8 mouse cellular contexts compared by ENCODE assay signal in genomic region chr7:133007343-133007742, GRCm38 (mm10).
DNase-seq lines count a peak whose midpoint lies in the region; ATAC-seq lines count a peak whose summit lies in the region.

No protein-coding gene starts in this region.

- no peaks in the 10 kb centered on the region for H3K27me3 ChIP-seq in forebrain, embryonic 10.5 days (ENCODE audit: poor library complexity, severe bottlenecking)
- no peaks in the 10 kb centered on the region for H3K27me3 ChIP-seq in forebrain, embryonic 13.5 days
- H3K27me3 ChIP-seq in intestine, embryonic 14.5 days (replicated peaks; ENCODE audit: control insufficient read depth, insufficient read depth, low read length), result no peaks in the 10 kb centered on the region
- H3K27me3 ChIP-seq in midbrain, embryonic 16.5 days (ENCODE audit: control insufficient read depth, insufficient read depth, low read depth, low read length), result no peaks in the 10 kb centered on the region

- DNase-seq in forebrain, embryonic 10.5 days (ENCODE audit: extremely low spot score, low spot score), result no peak
- peak; percentile 74 for DNase-seq in ovary, postnatal 36 days (ENCODE audit: low spot score)
- no peak for DNase-seq in ovary, postnatal 14 days (ENCODE audit: low spot score)
- no peak for DNase-seq in intestine, embryonic 14.5 days (ENCODE audit: low spot score)
- DNase-seq in urinary bladder, postnatal 36 days (ENCODE audit: low spot score in 2 of 2), result peak; percentile 55 to 61
- DNase-seq in spleen, postnatal 14 days (ENCODE audit: low spot score in 2 of 2), result no peak

- H3K4me2 ChIP-seq in forebrain, embryonic 13.5 days, result no peak overlapping the region
- no peak overlapping the region for H3K4me2 ChIP-seq in intestine, embryonic 14.5 days (ENCODE audit: low read length)
- no peak overlapping the region for H3K4me2 ChIP-seq in midbrain, embryonic 16.5 days (ENCODE audit: low read length)

- ATAC-seq in forebrain, embryonic 13.5 days, result no peak
- ATAC-seq in intestine, embryonic 14.5 days (replicated peaks; ENCODE audit: low FRiP score, low TSS enrichment, low read depth), result peak; percentile 42
- ATAC-seq in midbrain, embryonic 16.5 days, result no peak

- peaks cover 65% of the 10 kb centered on the region for H3K36me3 ChIP-seq in forebrain, embryonic 10.5 days (replicated peaks)
- H3K36me3 ChIP-seq in forebrain, embryonic 13.5 days (ENCODE audit: poor library complexity, severe bottlenecking), result peaks cover 8% of the 10 kb centered on the region; the same call in 1 of the 2 replicates
- H3K36me3 ChIP-seq in intestine, embryonic 14.5 days (ENCODE audit: control insufficient read depth, insufficient read depth, low read length), result peaks cover 22% of the 10 kb centered on the region; the same call in 1 of the 2 replicates
- H3K36me3 ChIP-seq in midbrain, embryonic 16.5 days (ENCODE audit: control insufficient read depth, insufficient read depth, low read length), result no peaks in the 10 kb centered on the region

- H3K27ac ChIP-seq in forebrain, embryonic 10.5 days, result 0 out of 2 replicates have a peak overlapping the region, but pooled peaks have one; percentile 0
- H3K27ac ChIP-seq in forebrain, embryonic 13.5 days, result no peak overlapping the region
- peak overlapping the region; percentile 59 for H3K27ac ChIP-seq in intestine, embryonic 14.5 days (ENCODE audit: low read depth)
- no peak overlapping the region for H3K27ac ChIP-seq in midbrain, embryonic 16.5 days (ENCODE audit: low read length)

- 87% methylated on average over 11 of the region's 11 CpGs for WGBS in forebrain, embryonic 10.5 days
- WGBS in forebrain, embryonic 13.5 days, result 77% methylated on average over 11 of the region's 11 CpGs
- 60% methylated on average over 11 of the region's 11 CpGs for WGBS in intestine, embryonic 14.5 days
- 80% methylated on average over 11 of the region's 11 CpGs for WGBS in midbrain, embryonic 16.5 days

- no peak overlapping the region for H3K9ac ChIP-seq in forebrain, embryonic 13.5 days
- 0 out of 2 replicates have a peak overlapping the region, but pooled peaks have one; percentile 10 for H3K9ac ChIP-seq in intestine, embryonic 14.5 days (ENCODE audit: low read length)
- no peak overlapping the region for H3K9ac ChIP-seq in midbrain, embryonic 16.5 days (ENCODE audit: low read depth, low read length)

- H3K9me3 ChIP-seq in forebrain, embryonic 10.5 days, result no peaks in the 10 kb centered on the region
- no peaks in the 10 kb centered on the region for H3K9me3 ChIP-seq in forebrain, embryonic 13.5 days (replicated peaks)
- no peaks in the 10 kb centered on the region for H3K9me3 ChIP-seq in intestine, embryonic 14.5 days (ENCODE audit: control insufficient read depth, low read length)
- H3K9me3 ChIP-seq in midbrain, embryonic 16.5 days (replicated peaks; ENCODE audit: control insufficient read depth, low read length, poor library complexity, severe bottlenecking), result no peaks in the 10 kb centered on the region

- no peak overlapping the region for H3K4me3 ChIP-seq in forebrain, embryonic 10.5 days
- H3K4me3 ChIP-seq in forebrain, embryonic 13.5 days, result no peak overlapping the region
- no peak overlapping the region for H3K4me3 ChIP-seq in intestine, embryonic 14.5 days (ENCODE audit: low read depth, low read length)
- H3K4me3 ChIP-seq in midbrain, embryonic 16.5 days (ENCODE audit: low read depth, low read length), result no peak overlapping the region

- peaks cover 55% of the 10 kb centered on the region for H3K4me1 ChIP-seq in forebrain, embryonic 10.5 days
- H3K4me1 ChIP-seq in forebrain, embryonic 13.5 days, result peaks cover 76% of the 10 kb centered on the region
- H3K4me1 ChIP-seq in intestine, embryonic 14.5 days (replicated peaks; ENCODE audit: control insufficient read depth, insufficient read depth, low read length), result peaks cover 43% of the 10 kb centered on the region
- H3K4me1 ChIP-seq in midbrain, embryonic 16.5 days (ENCODE audit: control insufficient read depth, insufficient read depth, low read length), result peaks cover 30% of the 10 kb centered on the region

Comparison
In these comparisons a context has a peak if more than half of its experiments do, and no peak if none do; other contexts are left out.
1. DNase-seq: peak in ovary, postnatal 36 days (single experiment) and urinary bladder, postnatal 36 days (2 of 2); none in forebrain, embryonic 10.5 days (single experiment), ovary, postnatal 14 days (single experiment), intestine, embryonic 14.5 days (single experiment) and spleen, postnatal 14 days (0 of 2).
2. H3K27ac ChIP-seq: peak in forebrain, embryonic 10.5 days (single experiment) and intestine, embryonic 14.5 days (single experiment); none in forebrain, embryonic 13.5 days (single experiment) and midbrain, embryonic 16.5 days (single experiment).